Mouse (Mus musculus) small intestine, adult 2 months (tissue): ENCODE results near the gene Acad12.

Source experiments
- CTCF ChIP-seq: fragments of 200-500 bp; IDR thresholded peaks from 2 replicates; pipeline ENCODE4 v1.5.1; 2012; ENCODE audit warnings: low read depth, mild to moderate bottlenecking, control low read depth, inconsistent platforms, low read length, moderate library complexity, mixed read lengths; ENCODE audit not compliant: insufficient replicate concordance, insufficient read length; ENCODE audit errors: extremely low read depth
- POLR2A ChIP-seq: fragments of 200-500 bp; IDR thresholded peaks from 2 replicates; pipeline ENCODE4 v1.6.1; 2012; ENCODE audit warnings: low read depth, mild to moderate bottlenecking, control low read depth, inconsistent platforms, low read length, moderate library complexity

- TF ChIP-seq CTCF = peak; percentile 99
- no peak for TF ChIP-seq POLR2A
Observed at GRCm38 (mm10) chr5:121564468-121564895, 54.3 kb downstream of the Acad12 start.
